Mouse (Mus musculus) right cerebral cortex, postnatal 36 days (tissue): ENCODE results near the gene Gm43552.
"Not testable (repeated sequence)": the region's sequence is repeated elsewhere in the genome, so short reads cannot be mapped to it uniquely, and the experiment has no call there.

Experiments
- DNase-seq, 2 experiments: peaks; one replicate each; pipeline ENCODE4 v3.0.0; 2022; ENCODE audit warnings: low spot score in 2 of 2, mixed read lengths in 1 of 2

Gm43552 gene

GRCm38 (mm10) chr5:65492716-65493531, at the start of gene Gm43552:
Gene Gm43552 (minus strand): TSS chr5:65492833.
- peak; percentile 95 to 96 for DNase-seq

GRCm38 (mm10) chr5:65541889-65542288, 49.3 kb upstream of the Gm43552 start:
- DNase-seq: no peak

GRCm38 (mm10) chr5:65539786-65540185, 47.2 kb upstream of the Gm43552 start:
- DNase-seq: no peak

- no peak for DNase-seq
Observed at GRCm38 (mm10) chr5:65538829-65539228, 46.2 kb upstream of the Gm43552 start.

- DNase-seq: no peak
Observed at GRCm38 (mm10) chr5:65538121-65538520, 45.5 kb upstream of the Gm43552 start.

GRCm38 (mm10) chr5:65537420-65538071, 44.9 kb upstream of the Gm43552 start:
- peak in 1 of 2 experiments; percentile 8 for DNase-seq

- DNase-seq: peak; percentile 89 to 92
Observed at GRCm38 (mm10) chr5:65536751-65537419, 44.3 kb upstream of the Gm43552 start, which contains the start of the genes Smim14 and Ube2k. Gene Smim14 (minus strand): TSS chr5:65537184. Gene Ube2k (plus strand): TSS chr5:65537233.

GRCm38 (mm10) chr5:65536068-65536465, 43.4 kb upstream of the Gm43552 start:
- not testable (repeated sequence) for DNase-seq

GRCm38 (mm10) chr5:65535457-65536067, 42.9 kb upstream of the Gm43552 start:
- DNase-seq: peak in 1 of 2 experiments; percentile 8

GRCm38 (mm10) chr5:65534496-65534895, 41.9 kb upstream of the Gm43552 start:
- DNase-seq: no peak

- DNase-seq: no peak
Observed at GRCm38 (mm10) chr5:65531283-65531682, 38.6 kb upstream of the Gm43552 start.

GRCm38 (mm10) chr5:65525674-65526443, 33.2 kb upstream of the Gm43552 start:
- DNase-seq: no peak

GRCm38 (mm10) chr5:65524831-65525230, 32.2 kb upstream of the Gm43552 start:
- DNase-seq: no peak

GRCm38 (mm10) chr5:65521803-65522202, 29.2 kb upstream of the Gm43552 start:
- no peak for DNase-seq

GRCm38 (mm10) chr5:65514635-65515278, 22.1 kb upstream of the Gm43552 start:
- DNase-seq: no peak

- DNase-seq: no peak
Observed at GRCm38 (mm10) chr5:65513506-65513905, 20.9 kb upstream of the Gm43552 start.

- no peak for DNase-seq
Observed at GRCm38 (mm10) chr5:65508395-65508794, 15.8 kb upstream of the Gm43552 start.

GRCm38 (mm10) chr5:65505786-65506185, 13.2 kb upstream of the Gm43552 start:
- DNase-seq: no peak

- DNase-seq: no peak
Observed at GRCm38 (mm10) chr5:65501407-65501806, 8.8 kb upstream of the Gm43552 start.

- DNase-seq: no peak
Observed at GRCm38 (mm10) chr5:65500231-65500630, 7.6 kb upstream of the Gm43552 start.
